ENCODE assay signal across 9 mouse cellular contexts in the genomic region with DNA sequence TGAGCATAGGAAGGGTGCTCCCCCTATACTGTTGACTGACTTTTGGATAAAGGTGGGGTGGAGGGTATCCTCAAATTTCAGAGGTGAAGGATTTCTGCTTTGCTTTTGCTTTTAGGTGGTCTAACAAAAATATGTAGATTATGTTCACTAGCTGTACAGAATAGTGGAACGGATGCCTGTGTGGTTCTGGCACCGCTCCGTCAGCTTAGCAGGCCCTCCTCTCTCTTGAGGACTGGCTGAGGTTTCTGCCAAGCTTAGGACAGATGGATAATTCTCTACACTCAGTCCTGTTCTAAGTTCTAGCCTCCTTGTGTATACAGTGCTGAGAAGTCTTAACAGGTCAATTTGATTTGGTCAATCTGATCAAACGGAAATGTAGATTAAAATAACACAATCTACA. TPM values are rescaled to one million over a fixed set of nuclear protein-coding genes. Genes with fewer than 3 reads are reported as not detected.
DNase-seq lines count a peak whose midpoint lies in the region; ATAC-seq and TF ChIP-seq lines count a peak whose summit lies in the region.
"Had no signal": no experiment of that assay in that cellular context is flagged by ENCODE, and none has a peak within 500 bp of the region (broad histone marks: within the 10 kb centered on the region; RNA-seq: fewer than 3 reads in every experiment).

No protein-coding gene starts in this region.

- H3K36me3 ChIP-seq in heart, adult 2 months (ENCODE audit: control insufficient read depth, insufficient read depth, low read length): no peaks in the 10 kb centered on the region
- H3K36me3 ChIP-seq in G1E (replicated peaks): peaks cover 44% of the 10 kb centered on the region
- peaks cover 39% of the 10 kb centered on the region for H3K36me3 ChIP-seq in heart, embryonic 12.5 days
- H3K36me3 ChIP-seq in liver, embryonic 15.5 days (replicated peaks): peaks cover 33% of the 10 kb centered on the region

- no peak for ATAC-seq in G1E (ENCODE audit: extremely low read depth, insufficient number of reproducible peaks, low FRiP score, poor library complexity, severe bottlenecking)
- no peak; the same call in 1 of the 2 replicates for ATAC-seq in heart, embryonic 12.5 days (ENCODE audit: insufficient number of reproducible peaks, low FRiP score)
- peak; percentile 5; the same call in 1 of the 2 replicates for ATAC-seq in liver, embryonic 15.5 days (ENCODE audit: insufficient read depth)

- H3K9me3 ChIP-seq in G1E (replicated peaks): peaks cover 3% of the 10 kb centered on the region
- H3K9me3 ChIP-seq in heart, embryonic 12.5 days (replicated peaks): no peaks in the 10 kb centered on the region
- H3K9me3 ChIP-seq in liver, embryonic 15.5 days (replicated peaks): no peaks in the 10 kb centered on the region

- H3K27me3 ChIP-seq in heart, adult 2 months (ENCODE audit: control insufficient read depth, insufficient read depth, low read length): no peaks in the 10 kb centered on the region
- H3K27me3 ChIP-seq in G1E (ENCODE audit: insufficient read depth, low read length): peaks cover 9% of the 10 kb centered on the region
- peaks cover 6% of the 10 kb centered on the region; the same call in 1 of the 2 replicates for H3K27me3 ChIP-seq in heart, embryonic 12.5 days (replicated peaks)
- peaks cover 12% of the 10 kb centered on the region for H3K27me3 ChIP-seq in liver, embryonic 15.5 days
- H3K27me3 ChIP-seq: Patski had no signal

- H3K4me2 ChIP-seq in heart, embryonic 12.5 days: peak overlapping the region; percentile 74
- peak overlapping the region; percentile 95 for H3K4me2 ChIP-seq in liver, embryonic 15.5 days

- H3K4me3 ChIP-seq in heart, adult 2 months: peak overlapping the region; percentile 64
- peak overlapping the region; percentile 75 for H3K4me3 ChIP-seq in G1E (ENCODE audit: low read depth, low read length)
- H3K4me3 ChIP-seq in heart, embryonic 12.5 days: peak overlapping the region; percentile 55
- peak overlapping the region; percentile 69 for H3K4me3 ChIP-seq in liver, embryonic 15.5 days (replicated peaks)

- 31% methylated on average over 4 of the region's 4 CpGs for WGBS in heart, adult 2 months
- 70% methylated on average over 4 of the region's 4 CpGs for WGBS in heart, embryonic 12.5 days
- 64% methylated on average over 4 of the region's 4 CpGs for WGBS in liver, embryonic 15.5 days (ENCODE audit: insufficient replicate concordance)

- DNase-seq in heart, adult 2 months: peak in 1 of 2 experiments; percentile 45
- DNase-seq in heart, postnatal 4 days: no peak
- DNase-seq in G1E (ENCODE audit: low spot score): no peak
- DNase-seq in embryo, embryonic 9.5 days (ENCODE audit: extremely low spot score): no peak
- no peak for DNase-seq in ovary, adult 18-20 months (ENCODE audit: low spot score)
- DNase-seq in urinary bladder, adult 2 months (ENCODE audit: low spot score): no peak

- TF ChIP-seq EP300 in heart, adult 2 months (IDR thresholded peaks at IDR 0.05; ENCODE audit: insufficient read depth, low read depth, low read length): no peak

- H3K79me2 ChIP-seq in heart, adult 2 months (replicated peaks; ENCODE audit: control insufficient read depth, insufficient read depth, low read length): no peaks in the 10 kb centered on the region

- H3K9ac ChIP-seq in heart, adult 2 months (ENCODE audit: low read depth, low read length): peak overlapping the region; percentile 85
- H3K9ac ChIP-seq in heart, embryonic 12.5 days: peak overlapping the region; percentile 74
- peak overlapping the region; percentile 64 for H3K9ac ChIP-seq in liver, embryonic 15.5 days

- intact Hi-C loops in heart, adult 2 months (cut with DNase I): no loop called here

- 0 out of 2 replicates have a peak, but pooled peaks have one; percentile 6 for TF ChIP-seq POLR2A in heart, adult 2 months (IDR thresholded peaks at IDR 0.05; ENCODE audit: insufficient read depth, low read depth, low read length)

- H3K4me1 ChIP-seq in heart, adult 2 months (ENCODE audit: control insufficient read depth, insufficient read depth, low read length): peaks cover 10% of the 10 kb centered on the region
- H3K4me1 ChIP-seq in G1E (ENCODE audit: insufficient read depth, low read depth, low read length): peaks cover 39% of the 10 kb centered on the region
- H3K4me1 ChIP-seq in heart, embryonic 12.5 days (replicated peaks): peaks cover 8% of the 10 kb centered on the region
- peaks cover 35% of the 10 kb centered on the region for H3K4me1 ChIP-seq in liver, embryonic 15.5 days (replicated peaks)

- no peak for TF ChIP-seq CTCF in heart, adult 2 months (IDR thresholded peaks at IDR 0.05)
- TF ChIP-seq CTCF in G1E (IDR thresholded peaks at IDR 0.05; ENCODE audit: low read depth, low read length): no peak

- peak overlapping the region; percentile 82 for H3K27ac ChIP-seq in heart, adult 2 months
- no peak overlapping the region for H3K27ac ChIP-seq in heart, embryonic 12.5 days (ENCODE audit: poor library complexity, severe bottlenecking)
- peak overlapping the region; percentile 48; the same call in 1 of the 2 replicates for H3K27ac ChIP-seq in liver, embryonic 15.5 days (replicated peaks)

RNA-seq across cellular contexts. Expression of a gene that starts 5.1 kb away (rescaled TPM):
- under 1 TPM; 0.30 to 0.73 TPM for total RNA-seq in heart, adult 2 months (2021)
- 1.2 and 2.0 TPM in 2 replicates for polyA plus RNA-seq in heart, adult 2 months (2012; rRNA removed)
- under 1 TPM; 0.67 to 0.77 TPM for total RNA-seq in heart, postnatal 4 days (2021)
- total RNA-seq in G1E (2014; fragmentation: Nextera tagmentation): not detected in 2 replicates
- 0.33 TPM in 1 of 2 replicates, not detected in the other for total RNA-seq in G1E (2017)
- polyA plus RNA-seq in G1E (2012): not detected in 2 replicates
- polyA plus RNA-seq in heart, embryonic 12.5 days (2016; fragmentation: Nextera tagmentation; extraction: Ambion mirVana): 4.9 and 5.2 TPM in 2 replicates
- 4.0 and 4.5 TPM in 2 replicates for polyA plus RNA-seq in liver, embryonic 15.5 days (2015; fragmentation: Nextera tagmentation; extraction: Ambion mirVana)
- 14.0 and 15.0 TPM in 2 replicates for polyA plus RNA-seq in urinary bladder, adult 2 months (2012; rRNA removed)

RNA-seq across cellular contexts. Expression of a gene that starts 9.7 kb away (rescaled TPM):
- 10 to 100 TPM; 80.3 to 84.6 TPM for total RNA-seq in heart, adult 2 months (2021)
- polyA plus RNA-seq in heart, adult 2 months (2012; rRNA removed): 166 and 189 TPM in 2 replicates
- total RNA-seq in heart, postnatal 4 days (2021): 10 to 100 TPM; 62.3 to 68.4 TPM
- total RNA-seq in G1E (2014; fragmentation: Nextera tagmentation) (50.3 and 82.7 TPM in 2 replicates), G1E (2017) (35.4 and 42.5 TPM in 2 replicates)
- polyA plus RNA-seq in G1E (2012): 48.9 and 74.7 TPM in 2 replicates
- 86.0 and 89.0 TPM in 2 replicates for polyA plus RNA-seq in heart, embryonic 12.5 days (2016; fragmentation: Nextera tagmentation; extraction: Ambion mirVana)
- polyA plus RNA-seq in liver, embryonic 15.5 days (2015; fragmentation: Nextera tagmentation; extraction: Ambion mirVana): 97.0 and 110 TPM in 2 replicates
- polyA plus RNA-seq in urinary bladder, adult 2 months (2012; rRNA removed): 166 and 214 TPM in 2 replicates

RNA-seq across cellular contexts. Expression of a gene that starts 18.0 kb away (rescaled TPM):
- 1 to 10 TPM; 1.6 TPM for total RNA-seq in heart, adult 2 months (2021)
- polyA plus RNA-seq in heart, adult 2 months (2012; rRNA removed): 0.44 and 0.57 TPM in 2 replicates
- under 1 TPM; 0.23 to 0.26 TPM for total RNA-seq in heart, postnatal 4 days (2021)
- not detected in 2 replicates for total RNA-seq in G1E (2014; fragmentation: Nextera tagmentation)
- total RNA-seq in G1E (2017): 0.12 TPM in 1 of 2 replicates, not detected in the other
- polyA plus RNA-seq in G1E (2012): not detected in 2 replicates
- 0.18 and 0.22 TPM in 2 replicates for polyA plus RNA-seq in heart, embryonic 12.5 days (2016; fragmentation: Nextera tagmentation; extraction: Ambion mirVana)
- 0.05 and 0.08 TPM in 2 replicates for polyA plus RNA-seq in liver, embryonic 15.5 days (2015; fragmentation: Nextera tagmentation; extraction: Ambion mirVana)
- 0.50 and 0.66 TPM in 2 replicates for polyA plus RNA-seq in urinary bladder, adult 2 months (2012; rRNA removed)
- polyA plus RNA-seq: Patski had no signal

RNA-seq across cellular contexts. Expression of a gene that starts 29.2 kb away (rescaled TPM):
- total RNA-seq in heart, adult 2 months (2021): 10 to 100 TPM; 22.6 to 29.6 TPM
- 31.8 and 40.9 TPM in 2 replicates for polyA plus RNA-seq in heart, adult 2 months (2012; rRNA removed)
- 1 to 10 TPM; 6.4 to 9.2 TPM for total RNA-seq in heart, postnatal 4 days (2021)
- total RNA-seq in G1E (2014; fragmentation: Nextera tagmentation) (22.7 and 29.8 TPM in 2 replicates), G1E (2017) (43.4 TPM in 2 replicates)
- 17.3 and 20.2 TPM in 2 replicates for polyA plus RNA-seq in G1E (2012)
- 6.5 and 8.1 TPM in 2 replicates for polyA plus RNA-seq in heart, embryonic 12.5 days (2016; fragmentation: Nextera tagmentation; extraction: Ambion mirVana)
- 33.1 and 35.9 TPM in 2 replicates for polyA plus RNA-seq in liver, embryonic 15.5 days (2015; fragmentation: Nextera tagmentation; extraction: Ambion mirVana)
- 38.4 and 38.9 TPM in 2 replicates for polyA plus RNA-seq in urinary bladder, adult 2 months (2012; rRNA removed)

RNA-seq across cellular contexts. Expression of a gene that starts 37.2 kb away (rescaled TPM):
- total RNA-seq in heart, adult 2 months (2021): 10 to 100 TPM; 21.2 to 21.3 TPM
- 30.6 and 31.3 TPM in 2 replicates for polyA plus RNA-seq in heart, adult 2 months (2012; rRNA removed)
- 10 to 100 TPM; 83.4 to 93.2 TPM for total RNA-seq in heart, postnatal 4 days (2021)
- total RNA-seq in G1E (2014; fragmentation: Nextera tagmentation) (0.38 TPM in 1 of 2 replicates, not detected in the other), G1E (2017) (1.0 and 2.6 TPM in 2 replicates)
- polyA plus RNA-seq in G1E (2012): 1.2 and 1.3 TPM in 2 replicates
- 179 and 187 TPM in 2 replicates for polyA plus RNA-seq in heart, embryonic 12.5 days (2016; fragmentation: Nextera tagmentation; extraction: Ambion mirVana)
- polyA plus RNA-seq in liver, embryonic 15.5 days (2015; fragmentation: Nextera tagmentation; extraction: Ambion mirVana): 37.6 and 46.8 TPM in 2 replicates
- polyA plus RNA-seq in urinary bladder, adult 2 months (2012; rRNA removed): 59.2 and 104 TPM in 2 replicates
